Mouse (Mus musculus) layer of hippocampus, adult 18-20 months (tissue): Measurements from ENCODE around the gene Glis3. TPM values are rescaled to one million over a fixed set of nuclear protein-coding genes. Genes with fewer than 3 reads are reported as not detected.
A peak's percentile ranks its signal among the peaks of the same experiment; 100 is the strongest.

Source experiments
- DNase-seq, 2 experiments: peaks; one replicate each; pipeline ENCODE4 v3.0.0; 2022; ENCODE audit warnings: low spot score in 2 of 2
- total RNA-seq, 2 experiments: library from RNA; stranded (reverse); gene quantifications; 2 replicates each; pipeline ENCODE4 v1.2.3; 2021

The Glis3 gene
- total RNA-seq, 2 experiments from 2014 or later = 25.0 to 30.6 TPM

GRCm38 (mm10) chr19:28656882-28657281 is 23.0 kb downstream of the Glis3 start:
- no peak for DNase-seq

GRCm38 (mm10) chr19:28655166-28655565 is 24.7 kb downstream of the Glis3 start:
- DNase-seq = peak in 1 of 2 experiments; percentile 63

GRCm38 (mm10) chr19:28650836-28651235 is 29.0 kb downstream of the Glis3 start:
- DNase-seq = no peak

DNA sequence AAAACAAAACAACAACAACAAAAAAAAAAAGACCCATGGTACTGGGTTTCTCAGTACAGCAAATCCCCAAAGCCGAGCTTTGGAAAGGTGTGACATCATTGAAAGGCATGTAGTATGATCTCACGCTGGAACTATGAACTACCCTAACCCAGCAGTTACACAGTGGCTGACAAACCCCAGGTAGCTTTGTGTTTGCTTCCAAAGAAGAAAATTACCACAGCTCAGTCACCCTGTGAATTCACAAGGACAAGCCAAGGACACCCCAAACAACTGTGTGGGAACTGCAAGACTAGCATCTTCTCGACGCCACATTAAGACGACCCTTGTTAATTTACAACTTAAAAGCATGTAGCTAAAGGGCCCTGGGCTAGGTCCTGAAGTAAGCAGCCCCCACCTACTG is 30.4 kb downstream of the Glis3 start:
- DNase-seq = no peak

- no peak for DNase-seq
Observed at GRCm38 (mm10) chr19:28648881-28649280, 31.0 kb downstream of the Glis3 start.

- DNase-seq = no peak
Observed at GRCm38 (mm10) chr19:28647424-28647823, 32.5 kb downstream of the Glis3 start.

DNA sequence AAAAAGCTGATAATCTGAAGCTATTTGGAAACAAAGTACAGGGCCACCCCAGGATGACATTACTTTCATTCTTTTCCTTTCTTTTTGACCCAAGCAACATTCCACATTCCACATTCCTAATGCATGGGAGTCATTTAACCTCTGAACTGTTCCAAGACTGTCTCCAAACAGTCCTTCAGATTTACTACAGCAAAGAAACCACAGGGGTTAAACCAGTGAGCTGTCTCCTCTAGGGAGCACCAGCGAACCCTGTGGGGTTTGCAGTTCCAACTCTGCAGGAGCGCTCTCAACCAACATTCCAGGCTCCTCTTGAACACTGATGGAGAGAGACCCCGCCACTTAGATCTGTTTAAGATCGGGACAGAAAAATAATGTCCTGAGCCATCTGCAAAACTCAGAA is 33.6 kb downstream of the Glis3 start:
- no peak for DNase-seq

GRCm38 (mm10) chr19:28640861-28641381 is 39.0 kb downstream of the Glis3 start:
- DNase-seq = no peak

DNA sequence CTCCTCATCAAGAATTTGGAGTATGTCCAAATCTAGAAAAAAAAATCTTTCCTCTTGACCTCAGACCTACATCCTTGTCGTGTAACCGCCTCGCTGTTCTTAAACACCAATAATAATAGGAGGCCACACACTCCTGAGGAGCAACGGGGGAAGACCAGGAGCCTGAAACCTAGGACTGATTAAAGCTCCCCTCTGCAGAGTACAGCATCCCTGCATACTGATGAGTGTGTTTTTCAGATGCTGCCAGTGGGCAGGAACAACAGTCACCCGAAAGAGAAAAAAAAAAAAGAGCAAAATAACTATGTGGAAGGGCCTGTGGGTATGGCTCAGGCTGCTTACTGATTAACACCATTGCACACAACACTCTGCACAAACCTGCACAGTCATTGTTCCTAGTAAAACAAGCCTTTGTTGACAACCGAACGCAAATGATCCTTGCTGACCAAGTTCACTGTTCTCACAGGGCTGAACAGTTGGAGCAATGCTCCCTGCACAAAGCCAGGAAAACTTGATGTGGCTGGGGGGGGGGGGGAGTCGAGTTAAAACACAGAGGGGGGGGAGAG is 43.8 kb downstream of the Glis3 start:
- DNase-seq = no peak

GRCm38 (mm10) chr19:28634986-28635385 is 44.9 kb downstream of the Glis3 start:
- DNase-seq = no peak

- DNase-seq = peak in 1 of 2 experiments; percentile 78
Observed at GRCm38 (mm10) chr19:28628416-28628815, 51.5 kb downstream of the Glis3 start.

GRCm38 (mm10) chr19:28626189-28626588 is 53.7 kb downstream of the Glis3 start:
- DNase-seq = no peak

DNA sequence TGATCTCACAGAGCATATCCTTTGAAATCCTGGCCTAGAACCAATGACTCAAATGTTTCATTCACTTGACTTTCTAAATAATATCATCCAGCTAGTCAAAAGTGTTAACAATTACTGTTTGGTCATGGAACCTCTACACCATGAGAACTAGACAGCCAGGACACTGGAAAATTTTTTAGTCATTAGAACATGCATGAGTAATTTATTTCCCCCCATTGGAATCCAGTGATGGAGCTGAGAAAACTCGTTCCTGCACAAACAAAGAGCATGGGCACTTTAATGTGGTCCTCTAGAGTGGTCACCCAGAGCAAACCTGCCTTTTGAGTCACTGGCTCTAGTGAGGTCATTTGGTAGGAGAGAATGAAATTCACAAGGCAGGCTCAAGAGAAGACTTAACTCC is 55.3 kb downstream of the Glis3 start:
- DNase-seq = no peak

- peak in 1 of 2 experiments; percentile 42 for DNase-seq
Observed at GRCm38 (mm10) chr19:28623726-28624125, 56.2 kb downstream of the Glis3 start.

GRCm38 (mm10) chr19:28621608-28622505 is 58.0 kb downstream of the Glis3 start:
- DNase-seq = no peak

DNA sequence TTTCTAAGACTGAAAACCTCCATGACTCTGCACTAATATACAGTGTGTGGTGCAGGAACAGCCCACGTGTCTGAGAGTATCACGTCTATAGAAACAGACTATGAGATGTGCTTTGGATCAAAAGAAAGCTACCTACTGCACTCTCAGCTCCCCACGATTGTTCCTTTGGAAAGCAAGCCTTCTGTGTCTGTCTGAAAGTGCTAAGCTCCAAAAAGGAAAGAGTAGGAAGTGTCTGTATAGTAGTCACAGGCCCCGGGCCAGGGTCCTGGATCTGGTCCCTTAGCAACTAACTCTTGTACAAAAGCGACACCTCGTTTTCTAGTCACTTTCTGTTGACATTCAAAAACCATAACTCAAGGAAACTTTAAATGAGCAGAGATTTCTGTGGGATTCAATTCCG is 62.1 kb downstream of the Glis3 start:
- no peak for DNase-seq

DNA sequence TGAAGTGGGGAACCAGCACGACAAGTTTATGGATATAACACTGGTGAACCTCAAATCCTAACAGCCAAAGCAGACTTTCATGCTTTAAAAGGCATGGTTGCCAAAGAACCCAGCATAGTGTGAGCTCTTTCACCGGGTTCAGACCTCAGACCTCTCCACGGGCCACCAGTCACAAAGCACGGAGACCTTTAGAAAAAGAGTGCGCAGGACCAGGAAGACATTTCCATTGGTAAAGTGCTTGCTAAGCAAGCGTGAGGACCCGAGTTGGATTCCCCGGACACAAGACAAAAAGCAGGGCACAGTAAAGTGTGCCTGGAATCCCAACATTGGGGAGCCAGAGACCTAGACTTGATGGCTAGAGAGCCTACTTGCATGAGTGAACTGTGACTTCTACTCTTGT is 62.7 kb downstream of the Glis3 start:
- no peak for DNase-seq

DNA sequence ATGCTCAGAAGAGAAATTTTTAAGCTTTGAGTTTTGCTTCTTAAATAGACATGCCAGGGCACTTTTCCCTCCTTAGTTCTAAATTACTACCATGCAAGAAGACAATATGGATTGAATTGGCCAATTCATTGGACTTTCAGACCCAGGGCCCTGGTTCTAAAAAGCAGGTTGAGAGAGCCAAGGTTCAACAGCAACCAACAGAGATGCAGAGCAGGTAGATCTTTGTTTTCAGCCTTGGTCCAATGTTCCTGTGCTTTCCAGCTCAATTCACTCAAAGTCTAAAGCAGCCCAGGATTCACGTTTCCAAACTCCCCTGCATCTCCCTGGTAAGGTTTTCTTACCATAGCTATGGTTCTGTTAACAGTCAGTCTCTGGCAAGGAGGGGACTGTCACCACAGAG is 63.4 kb downstream of the Glis3 start:
- no peak for DNase-seq

DNA sequence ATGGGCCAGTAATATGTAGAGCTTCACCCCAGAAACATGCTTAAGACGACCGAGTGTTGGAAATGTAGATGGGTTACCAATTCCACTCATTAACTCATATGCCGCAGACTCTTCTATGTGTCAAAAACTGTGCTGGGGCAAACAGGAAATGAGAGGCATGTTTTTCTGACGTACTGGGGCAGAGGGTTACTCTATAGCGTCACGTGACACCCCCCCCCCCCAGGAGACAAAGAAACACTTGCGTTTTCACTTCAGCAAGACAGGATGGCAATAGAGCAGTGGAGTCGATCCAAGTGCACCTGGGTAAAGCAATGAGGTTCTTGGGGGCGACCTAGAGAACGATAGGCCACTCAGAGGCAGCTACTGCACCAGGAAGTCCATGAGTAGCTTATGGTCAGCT is 67.6 kb downstream of the Glis3 start:
- DNase-seq = no peak

DNA sequence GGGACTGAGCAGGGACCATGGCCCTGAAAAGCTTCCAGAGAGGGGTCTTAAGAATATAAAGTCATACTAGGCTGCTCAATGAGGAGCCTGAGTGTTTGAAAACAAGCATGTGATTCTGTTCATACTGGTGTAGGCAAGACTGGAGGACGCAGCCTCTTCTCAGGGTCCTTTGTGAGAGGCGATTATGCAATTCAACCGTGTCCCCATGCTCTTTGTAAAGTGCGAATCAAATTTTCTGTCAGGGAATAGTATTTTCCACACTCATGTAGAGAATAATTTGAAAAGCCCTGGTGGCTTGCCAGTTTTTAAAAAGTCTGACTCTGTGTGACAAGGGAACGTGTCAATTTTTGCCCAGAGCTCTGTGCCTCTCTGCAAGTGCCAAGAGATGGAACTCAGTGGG is 71.1 kb downstream of the Glis3 start:
- DNase-seq = peak in 1 of 2 experiments; percentile 55

DNA sequence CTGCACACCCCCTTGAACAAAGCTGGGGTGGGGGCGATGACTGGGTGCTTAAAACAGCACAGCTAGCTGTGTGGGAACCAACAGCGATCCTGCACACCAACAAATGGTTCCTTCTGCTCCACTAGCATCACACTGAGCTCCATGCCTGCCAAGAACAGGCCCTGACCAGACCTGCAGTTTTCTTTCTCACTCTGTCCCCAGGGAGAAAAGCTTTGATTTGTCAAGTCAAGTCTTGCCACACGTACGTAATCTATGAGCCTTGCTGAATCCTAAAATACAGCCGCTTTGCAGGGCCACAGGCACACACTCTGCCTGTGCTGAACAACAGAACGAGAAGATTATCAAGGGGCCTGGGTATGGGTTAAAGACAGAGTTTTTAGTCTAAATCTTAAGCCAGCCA is 71.6 kb downstream of the Glis3 start:
- peak in 1 of 2 experiments; percentile 55 for DNase-seq

GRCm38 (mm10) chr19:28600866-28601265 is 79.0 kb downstream of the Glis3 start:
- DNase-seq = no peak
